In genomic region chr15:80158707-80159090, GRCm38 (mm10) we compare ENCODE assay signal across 13 mouse cellular contexts. TPM values are rescaled to one million over a fixed set of nuclear protein-coding genes. Genes with fewer than 3 reads are reported as not detected.
DNase-seq lines count a peak whose midpoint lies in the region; ATAC-seq lines count a peak whose summit lies in the region.
"Had no signal": no experiment of that assay in that cellular context is flagged by ENCODE, and none has a peak within 500 bp of the region (broad histone marks: within the 10 kb centered on the region; RNA-seq: fewer than 3 reads in every experiment).

No protein-coding gene starts in this region.

- H3K36me3 ChIP-seq in hindbrain, embryonic 10.5 days, result peaks cover 99% of the 10 kb centered on the region
- peaks cover 38% of the 10 kb centered on the region for H3K36me3 ChIP-seq in hindbrain, embryonic 16.5 days (ENCODE audit: control insufficient read depth, insufficient read depth, low read length)
- H3K36me3 ChIP-seq in neural tube, embryonic 15.5 days, result peaks cover 81% of the 10 kb centered on the region
- peaks cover 98% of the 10 kb centered on the region for H3K36me3 ChIP-seq in limb, embryonic 13.5 days

- H3K27me3 ChIP-seq in hindbrain, embryonic 10.5 days (ENCODE audit: insufficient read depth, poor library complexity, severe bottlenecking), result no peaks in the 10 kb centered on the region
- H3K27me3 ChIP-seq in hindbrain, embryonic 16.5 days (replicated peaks; ENCODE audit: control insufficient read depth, insufficient read depth, low read length), result no peaks in the 10 kb centered on the region
- no peaks in the 10 kb centered on the region for H3K27me3 ChIP-seq in neural tube, embryonic 15.5 days (replicated peaks)
- no peaks in the 10 kb centered on the region for H3K27me3 ChIP-seq in limb, embryonic 13.5 days

- H3K4me1 ChIP-seq in hindbrain, embryonic 10.5 days (replicated peaks), result peaks cover 55% of the 10 kb centered on the region
- H3K4me1 ChIP-seq in hindbrain, embryonic 16.5 days (ENCODE audit: control insufficient read depth, insufficient read depth, low read depth, low read length), result peaks cover 2% of the 10 kb centered on the region; the same call in 1 of the 2 replicates
- no peaks in the 10 kb centered on the region for H3K4me1 ChIP-seq in neural tube, embryonic 15.5 days
- peaks cover 21% of the 10 kb centered on the region for H3K4me1 ChIP-seq in limb, embryonic 13.5 days

- WGBS in hindbrain, embryonic 10.5 days, result 47% methylated on average over 4 of the region's 4 CpGs
- 58% methylated on average over 4 of the region's 4 CpGs for WGBS in hindbrain, embryonic 16.5 days
- whole genome bisulfite sequencing in neural tube, embryonic 15.5 days, result 71% methylated on average over 4 of the region's 4 CpGs
- 37% methylated on average over 4 of the region's 4 CpGs for WGBS in limb, embryonic 13.5 days

- H3K27ac ChIP-seq in hindbrain, embryonic 10.5 days, result peak overlapping the region; percentile 78
- no peak overlapping the region for H3K27ac ChIP-seq in hindbrain, embryonic 16.5 days (ENCODE audit: low read depth, low read length)
- H3K27ac ChIP-seq in neural tube, embryonic 15.5 days (replicated peaks), result 0 out of 2 replicates have a peak overlapping the region, but pooled peaks have one; percentile 13
- peak overlapping the region; percentile 58; the same call in 1 of the 2 replicates for H3K27ac ChIP-seq in limb, embryonic 13.5 days

- H3K9me3 ChIP-seq in hindbrain, embryonic 10.5 days, result no peaks in the 10 kb centered on the region
- no peaks in the 10 kb centered on the region for H3K9me3 ChIP-seq in hindbrain, embryonic 16.5 days (ENCODE audit: control insufficient read depth, low read length)
- H3K9me3 ChIP-seq in neural tube, embryonic 15.5 days (replicated peaks), result no peaks in the 10 kb centered on the region
- H3K9me3 ChIP-seq in limb, embryonic 13.5 days, result no peaks in the 10 kb centered on the region
- H3K9me3 ChIP-seq: G1E had no signal

- DNase-seq in hindbrain, embryonic 10.5 days (ENCODE audit: low spot score), result no peak
- no peak for DNase-seq in neural tube, embryonic 10.5 days (ENCODE audit: extremely low spot score, low spot score)
- DNase-seq in urinary bladder, postnatal 14 days (ENCODE audit: low spot score), result no peak
- no peak for DNase-seq in layer of hippocampus, adult 18-20 months (ENCODE audit: low spot score in 2 of 2)
- DNase-seq in spleen, postnatal 10 days (ENCODE audit: low spot score in 2 of 2), result no peak
- DNase-seq: adrenal gland, adult 8-10 months; cerebellum, adult 18-20 months; thymus, adult 18-20 months had no signal

- no peak for ATAC-seq in hindbrain, embryonic 16.5 days
- no peak for ATAC-seq in neural tube, embryonic 15.5 days (ENCODE audit: low FRiP score)
- ATAC-seq in limb, embryonic 13.5 days (ENCODE audit: low FRiP score, low read depth), result no peak

- H3K4me3 ChIP-seq in hindbrain, embryonic 10.5 days, result no peak overlapping the region
- no peak overlapping the region for H3K4me3 ChIP-seq in hindbrain, embryonic 16.5 days (ENCODE audit: low read length)
- H3K4me3 ChIP-seq in neural tube, embryonic 15.5 days (replicated peaks), result no peak overlapping the region
- H3K4me3 ChIP-seq in limb, embryonic 13.5 days, result no peak overlapping the region

- no peak overlapping the region for H3K9ac ChIP-seq in hindbrain, embryonic 16.5 days (ENCODE audit: low read depth, low read length)
- no peak overlapping the region for H3K9ac ChIP-seq in neural tube, embryonic 15.5 days (replicated peaks)
- peak overlapping the region; percentile 26 for H3K9ac ChIP-seq in limb, embryonic 13.5 days

- no peak overlapping the region for H3K4me2 ChIP-seq in hindbrain, embryonic 16.5 days (ENCODE audit: low read length)
- no peak overlapping the region for H3K4me2 ChIP-seq in neural tube, embryonic 15.5 days
- H3K4me2 ChIP-seq in limb, embryonic 13.5 days (replicated peaks), result no peak overlapping the region

RNA-seq across cellular contexts. Expression of gene Mgat3, which starts 14.8 kb away (rescaled TPM):
- polyA plus RNA-seq in hindbrain, embryonic 10.5 days (2016; fragmentation: Nextera tagmentation; extraction: Ambion mirVana), result 6.3 and 8.6 TPM in 2 replicates
- polyA plus RNA-seq in hindbrain, embryonic 16.5 days (2015; fragmentation: Nextera tagmentation; extraction: Ambion mirVana), result 15.7 and 15.8 TPM in 2 replicates
- 15.8 and 17.5 TPM in 2 replicates for polyA plus RNA-seq in neural tube, embryonic 15.5 days (2015; fragmentation: Nextera tagmentation; extraction: Ambion mirVana)
- polyA plus RNA-seq in limb, embryonic 13.5 days (2015; fragmentation: Nextera tagmentation; extraction: Ambion mirVana), result 6.0 and 6.1 TPM in 2 replicates
- total RNA-seq in layer of hippocampus, adult 18-20 months (2021), result 100 to 1,000 TPM; 114 to 118 TPM
- total RNA-seq: G1E; megakaryocyte-erythroid progenitor cell, adult 5-6 weeks had no signal
- polyA plus RNA-seq: G1E had no signal

RNA-seq across cellular contexts. Expression of gene Tab1, which starts 25.8 kb away (rescaled TPM):
- polyA plus RNA-seq in hindbrain, embryonic 10.5 days (2016; fragmentation: Nextera tagmentation; extraction: Ambion mirVana), result 41.3 and 42.8 TPM in 2 replicates
- 37.1 and 39.9 TPM in 2 replicates for polyA plus RNA-seq in hindbrain, embryonic 16.5 days (2015; fragmentation: Nextera tagmentation; extraction: Ambion mirVana)
- polyA plus RNA-seq in neural tube, embryonic 15.5 days (2015; fragmentation: Nextera tagmentation; extraction: Ambion mirVana), result 35.9 and 37.4 TPM in 2 replicates
- polyA plus RNA-seq in limb, embryonic 13.5 days (2015; fragmentation: Nextera tagmentation; extraction: Ambion mirVana), result 45.6 and 45.8 TPM in 2 replicates
- 10 to 100 TPM; 21.2 to 23.4 TPM for total RNA-seq in layer of hippocampus, adult 18-20 months (2021)
